7 mouse cellular contexts compared by ENCODE assay signal in the genomic region with DNA sequence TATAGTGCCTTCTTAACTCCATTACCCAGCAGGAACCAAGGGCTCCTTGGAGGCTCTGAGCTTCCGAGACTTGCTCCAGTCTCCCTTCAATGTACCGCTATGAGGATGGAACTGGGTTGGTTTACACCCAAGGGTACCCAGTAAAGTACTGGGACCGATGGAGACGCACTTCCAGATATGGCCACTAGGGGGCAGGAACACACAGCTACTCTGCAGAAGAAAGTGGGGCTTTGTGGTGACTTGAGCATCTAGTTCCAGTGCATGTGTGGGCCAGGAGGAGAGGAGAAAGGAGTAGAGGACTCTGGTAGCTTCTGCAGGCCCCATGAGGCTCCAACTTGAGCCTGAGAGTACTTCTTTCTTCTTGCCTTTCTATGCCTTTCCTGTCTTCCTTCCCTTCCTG. TPM values are rescaled to one million over a fixed set of nuclear protein-coding genes. Genes with fewer than 3 reads are reported as not detected.
DNase-seq lines count a peak whose midpoint lies in the region; ATAC-seq and TF ChIP-seq lines count a peak whose summit lies in the region.
"Not testable (repeated sequence)": the region's sequence is repeated elsewhere in the genome, so short reads cannot be mapped to it uniquely, and the experiment has no call there.

No protein-coding gene starts in this region.

- WGBS in small intestine, adult 2 months: 28% methylated on average over 4 of the region's 4 CpGs

- H3K9ac ChIP-seq in ES-Bruce4 (ENCODE audit: low read depth, poor library complexity, severe bottlenecking): not testable (repeated sequence)

- DNase-seq in adrenal gland, postnatal 14 days: peak; percentile 12
- peak; percentile 26 to 29 for DNase-seq in cerebellum, postnatal 14 days
- DNase-seq in layer of hippocampus, adult 11-12 months (ENCODE audit: low spot score): peak; percentile 23

- peak; percentile 76 to 86 for ATAC-seq in hematopoietic stem cell, adult 5-6 weeks (replicated peaks in 1 of 2; ENCODE audit: insufficient read depth in 1 of 2, low FRiP score in 2 of 2, low TSS enrichment in 1 of 2, low read depth in 1 of 2, poor library complexity in 2 of 2, severe bottlenecking in 2 of 2)
- ATAC-seq in megakaryocyte, adult 5-6 weeks (ENCODE audit: poor library complexity, severe bottlenecking): peak; percentile 77

- H3K27ac ChIP-seq in ES-Bruce4 (ENCODE audit: insufficient read depth, low read length); small intestine, adult 2 months (ENCODE audit: insufficient read depth, low read depth, low read length): not testable (repeated sequence)

- H3K36me3 ChIP-seq in ES-Bruce4 (ENCODE audit: control insufficient read depth, insufficient read depth, low read length, poor library complexity, severe bottlenecking); small intestine, adult 2 months (ENCODE audit: control insufficient read depth, insufficient read depth, low read length): not testable (repeated sequence)

- not testable (repeated sequence) for TF ChIP-seq POLR2A in ES-Bruce4 (IDR thresholded peaks at IDR 0.05; ENCODE audit: insufficient read depth, low read length); small intestine, adult 2 months (IDR thresholded peaks at IDR 0.05; ENCODE audit: low read depth, low read length)

- not testable (repeated sequence) for H3K4me3 ChIP-seq in ES-Bruce4 (ENCODE audit: low read depth, low read length); small intestine, adult 2 months (ENCODE audit: low read depth, low read length)

- H3K9me3 ChIP-seq in ES-Bruce4 (replicated peaks; ENCODE audit: control insufficient read depth, insufficient read depth, low read length, poor library complexity, severe bottlenecking): not testable (repeated sequence)

- H3K27me3 ChIP-seq in ES-Bruce4 (ENCODE audit: control insufficient read depth, insufficient read depth, low read length, poor library complexity, severe bottlenecking); small intestine, adult 2 months (ENCODE audit: control insufficient read depth, insufficient read depth, low read length): not testable (repeated sequence)

- TF ChIP-seq CTCF in ES-Bruce4 (IDR thresholded peaks at IDR 0.05; ENCODE audit: low read depth, low read length): peak; percentile 62
- TF ChIP-seq CTCF in small intestine, adult 2 months (IDR thresholded peaks at IDR 0.05; ENCODE audit: extremely low read depth, insufficient read length, insufficient replicate concordance, low read depth, low read length): peak; percentile 59; the same call in 1 of the 2 replicates

- TF ChIP-seq EP300 in ES-Bruce4 (IDR thresholded peaks at IDR 0.05; ENCODE audit: insufficient read depth, low read depth, low read length): not testable (repeated sequence)

- not testable (repeated sequence) for H3K4me1 ChIP-seq in ES-Bruce4 (ENCODE audit: control insufficient read depth, insufficient read depth, low read length); small intestine, adult 2 months (ENCODE audit: control insufficient read depth, insufficient read depth, insufficient read length, low read length)

RNA-seq across cellular contexts. Expression of a gene that starts 36.0 kb away (rescaled TPM):
- 34.2 and 35.9 TPM in 2 replicates for polyA plus RNA-seq in ES-Bruce4 (2011; ENCODE audit: insufficient read depth, insufficient read length, low read depth, missing spikeins)
- total RNA-seq in adrenal gland, postnatal 14 days (2021): 13.4 and 15.1 TPM in 2 replicates
- 54.5 and 58.8 TPM in 2 replicates for total RNA-seq in hematopoietic stem cell, adult 5-6 weeks (2017)
- 29.2 and 32.6 TPM in 2 replicates for total RNA-seq in megakaryocyte, adult 5-6 weeks (2015)
- total RNA-seq in megakaryocyte, adult 5-6 weeks (2017): 36.5 and 47.2 TPM in 2 replicates
- 0.79 and 1.9 TPM in 2 replicates for polyA plus RNA-seq in small intestine, adult 2 months (2012; rRNA removed)
